Mouse (Mus musculus) limb, embryonic 14.5 days (tissue): Measurements from ENCODE around the gene Angptl8. TPM values are rescaled to one million over a fixed set of nuclear protein-coding genes. Genes with fewer than 3 reads are reported as not detected.
A peak's percentile ranks its signal among the peaks of the same experiment; 100 is the strongest.

Experiments
- ATAC-seq: fragments of 200-750 bp; cut with Nextera tagmentation; 2 replicates; pipeline ENCODE4 v1.8.0; 2017; ENCODE audit warnings: low read depth, moderate number of reproducible peaks, moderate TSS enrichment; ENCODE audit not compliant: low FRiP score
- DNase-seq: peaks from one replicate; pipeline ENCODE4 v3.0.0-alpha.2; 2015; ENCODE audit warnings: low spot score
- H3K27ac ChIP-seq: fragments of 300-500 bp; sonication (generic); replicated peaks from 2 replicates; pipeline ENCODE4 v1.5.1; 2014; ENCODE audit warnings: low read depth, mild to moderate bottlenecking, low read length, moderate library complexity, mixed read lengths
- H3K27me3 ChIP-seq: fragments of 300-500 bp; sonication (generic); 2 replicates; pipeline ENCODE4 v1.6.1; 2014; ENCODE audit warnings: low read length, mixed read lengths; ENCODE audit not compliant: control insufficient read depth, insufficient read depth
- H3K36me3 ChIP-seq: fragments of 300-500 bp; sonication (generic); 2 replicates; pipeline ENCODE4 v1.6.1; 2014; ENCODE audit warnings: mild to moderate bottlenecking, low read length, moderate library complexity, mixed read lengths; ENCODE audit not compliant: control insufficient read depth, insufficient read depth
- H3K4me1 ChIP-seq: fragments of 300-500 bp; sonication (generic); 2 replicates; pipeline ENCODE4 v1.6.1; 2014; ENCODE audit warnings: antibody characterized with exemption, low read length, mixed read lengths; ENCODE audit not compliant: control insufficient read depth, insufficient read depth
- H3K4me2 ChIP-seq: fragments of 300-500 bp; sonication (generic); replicated peaks from 2 replicates; pipeline ENCODE4 v1.6.1; 2014; ENCODE audit warnings: low read depth, mild to moderate bottlenecking, low read length, moderate library complexity; ENCODE audit not compliant: severe bottlenecking
- H3K4me3 ChIP-seq: fragments of 300-500 bp; sonication (generic); replicated peaks from 2 replicates; pipeline ENCODE4 v1.5.1; 2014; ENCODE audit warnings: low read length
- H3K9ac ChIP-seq: fragments of 300-500 bp; sonication (generic); 2 replicates; pipeline ENCODE4 v1.6.1; 2014; ENCODE audit warnings: mild to moderate bottlenecking, low read depth, low read length, moderate library complexity; ENCODE audit not compliant: severe bottlenecking
- H3K9me3 ChIP-seq: fragments of 300-500 bp; sonication (generic); 2 replicates; pipeline ENCODE4 v1.6.1; 2016; ENCODE audit warnings: low read length; ENCODE audit not compliant: control insufficient read depth
- POLR2A ChIP-seq: fragments of 200-500 bp; IDR thresholded peaks from 2 replicates; pipeline ENCODE4 v1.8.0; 2012; ENCODE audit warnings: inconsistent platforms, mild to moderate bottlenecking, moderate library complexity, borderline replicate concordance; ENCODE audit not compliant: insufficient read depth, insufficient read length; ENCODE audit errors: extremely low read depth
- WGBS: fragments of 180-500 bp; shearing (Covaris S2); extraction: QIAGEN DNeasy Blood & Tissue Kit; methylation state at CpG from one replicate; pipeline ENCODE4 v1.1.7; 2014; 5-methylcytosine and 5-hydroxymethylcytosine counted together
- polyA plus RNA-seq, 2 experiments: library from polyadenylated mRNA; depleted of rRNA in 1 of 2; stranded (reverse) in 1 of 2; unstranded in 1 of 2; fragments of >200 nt; fragmentation: Nextera tagmentation in 1 of 2; extraction: Ambion mirVana in 1 of 2; gene quantifications; 2 replicates each; pipeline versions ENCODE4 v1.2.1 to v1.2.3; 2012 to 2014

Gene Angptl8
- polyA plus RNA-seq, 2 experiments = 0.44 TPM; not detected in 1

GRCm38 (mm10) chr9:21796259-21796658 lies 39.1 kb upstream of the Angptl8 start:
- Histone ChIP-seq H3K4me1 (peaks cover 18% of the 10 kb centered on the region), H3K27ac (no peak overlapping the region; the same call in 1 of the 2 replicates), H3K4me3 (peak overlapping the region; percentile 81; the same call in 1 of the 2 replicates), H3K9ac (peak overlapping the region; percentile 43), H3K4me2 (peak overlapping the region; percentile 63), H3K27me3 (no peaks in the 10 kb centered on the region), H3K9me3 (no peaks in the 10 kb centered on the region), H3K36me3 (peaks cover 59% of the 10 kb centered on the region)
- 30% methylated on average over 3 of the region's 3 CpGs for WGBS
- no peak for ATAC-seq
- DNase-seq = peak; percentile 11
- no peak for TF ChIP-seq POLR2A

GRCm38 (mm10) chr9:21796919-21797318 lies 38.4 kb upstream of the Angptl8 start:
- Histone ChIP-seq H3K4me2 (peak overlapping the region; percentile 63), H3K4me3 (peak overlapping the region; percentile 81), H3K9ac (peak overlapping the region; percentile 28), H3K27ac (no peak overlapping the region), H3K9me3 (no peaks in the 10 kb centered on the region), H3K36me3 (peaks cover 59% of the 10 kb centered on the region), H3K27me3 (no peaks in the 10 kb centered on the region), H3K4me1 (peaks cover 18% of the 10 kb centered on the region)
- WGBS = 55% methylated on average over 3 of the region's 3 CpGs
- no peak for TF ChIP-seq POLR2A
- DNase-seq (no peak), ATAC-seq (no peak)

- Histone ChIP-seq H3K4me3 (peak overlapping the region; percentile 81), H3K9ac (peak overlapping the region; percentile 90), H3K9me3 (no peaks in the 10 kb centered on the region), H3K27me3 (no peaks in the 10 kb centered on the region), H3K27ac (peak overlapping the region; percentile 94), H3K4me2 (peak overlapping the region; percentile 63), H3K4me1 (peaks cover 18% of the 10 kb centered on the region), H3K36me3 (peaks cover 55% of the 10 kb centered on the region)
- DNase-seq (peak; percentile 82), ATAC-seq (peak; percentile 79)
- TF ChIP-seq POLR2A = no peak
- 0% methylated on average over 18 of the region's 26 CpGs for WGBS
Measured at GRCm38 (mm10) chr9:21797921-21798344, 37.4 kb upstream of the Angptl8 start.

GRCm38 (mm10) chr9:21798345-21799009 lies 36.8 kb upstream of the Angptl8 start, which contains the start of gene Kank2:
Kank2 (minus strand) TSS chr9:21798744.
- Histone ChIP-seq H3K9me3 (no peaks in the 10 kb centered on the region), H3K4me2 (peak within 1 kb of the TSS; percentile 63), H3K27me3 (no peaks in the 10 kb centered on the region), H3K4me3 (peak within 1 kb of the TSS; percentile 81), H3K4me1 (peaks cover 18% of the 10 kb centered on the region), H3K27ac (peak within 1 kb of the TSS; percentile 94), H3K36me3 (peaks cover 54% of the 10 kb centered on the region), H3K9ac (peak within 1 kb of the TSS; percentile 90)
- WGBS = under 1% methylated on average over 39 of the region's 52 CpGs
- DNase-seq (peak; percentile 70), ATAC-seq (peak; percentile 86)
- TF ChIP-seq POLR2A = peak; percentile 92; the same call in 1 of the 2 replicates

- 57% methylated on average over 3 of the region's 3 CpGs for WGBS
- Histone ChIP-seq H3K9me3 (no peaks in the 10 kb centered on the region), H3K4me3 (peak overlapping the region; percentile 81), H3K27ac (no peak overlapping the region), H3K9ac (no peak overlapping the region), H3K4me1 (peaks cover 18% of the 10 kb centered on the region), H3K36me3 (peaks cover 52% of the 10 kb centered on the region), H3K27me3 (no peaks in the 10 kb centered on the region), H3K4me2 (peak overlapping the region; percentile 63)
- no peak for DNase-seq
- ATAC-seq = no peak
- no peak for TF ChIP-seq POLR2A
Measured at GRCm38 (mm10) chr9:21799010-21799350, 36.3 kb upstream of the Angptl8 start.
